Mouse (Mus musculus) large intestine, adult 2 months (tissue): ENCODE data around the gene Tex13a. TPM values are rescaled to one million over a fixed set of nuclear protein-coding genes. Genes with fewer than 3 reads are reported as not detected.

Experiments
- DNase-seq: peaks from one replicate; pipeline ENCODE4 v3.0.0-alpha.2; 2012; ENCODE audit warnings: low read depth, low spot score
- WGBS: fragments of 180-500 bp; shearing (Covaris S2); methylation state at CpG from one replicate; pipeline ENCODE4 v1.1.7; 2018; 5-methylcytosine and 5-hydroxymethylcytosine counted together
- polyA plus RNA-seq: library from polyadenylated mRNA; depleted of rRNA; stranded (reverse); fragments of >200 nt; gene quantifications from 2 replicates; pipeline ENCODE4 v1.2.3, GENCODE M21; 2012; rRNA removed

Gene Tex13a
- not detected in 2 replicates for polyA plus RNA-seq

- 76% methylated on average over 3 of the region's 3 CpGs for WGBS
- DNase-seq = no peak
Observed at GRCm38 (mm10) chrX:138209480-138209879, at the start of gene Tex13a. Gene Tex13a (minus strand): TSS chrX:138209580.

GRCm38 (mm10) chrX:138234626-138235025 lies 25.2 kb upstream of the Tex13a start:
- WGBS = 63% methylated on average over 4 of the region's 4 CpGs
- no peak for DNase-seq

DNA sequence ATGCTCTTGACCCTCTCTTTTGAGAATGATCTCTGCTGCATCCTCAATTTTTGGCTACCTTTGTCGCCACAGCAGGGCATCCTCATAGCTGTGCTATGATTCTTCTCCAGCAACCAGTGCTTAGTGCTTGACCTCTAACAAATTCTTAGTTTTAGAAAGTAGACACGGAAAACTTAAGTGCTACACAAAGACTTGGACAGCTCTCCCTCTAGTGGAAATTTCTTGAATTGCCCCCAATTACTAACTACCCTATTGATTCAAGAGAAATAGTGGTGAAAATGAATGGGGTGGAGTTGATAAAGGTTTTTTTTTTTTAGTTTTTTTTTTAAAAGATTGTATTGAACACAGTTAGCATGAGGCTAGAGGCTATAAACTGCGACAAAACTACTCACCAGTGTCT lies 39.2 kb downstream of the Tex13a start:
- no peak for DNase-seq
- 11% methylated on average over 3 of the region's 3 CpGs for WGBS
